Mouse (Mus musculus): ENCODE results near the gene Trmt10b. TPM values are rescaled to one million over a fixed set of nuclear protein-coding genes. Genes with fewer than 3 reads are reported as not detected.

Trmt10b gene
- polyA plus RNA-seq, 1 experiment from 2014 or later: 18.1 TPM

- Histone ChIP-seq H3K4me2 (no peak overlapping the region), H3K4me1 (no peaks in the 10 kb centered on the region), H3K36me3 (peaks cover 50% of the 10 kb centered on the region), H3K4me3 (replicated peaks) (no peak overlapping the region), H3K27ac (no peak overlapping the region), H3K9me3 (replicated peaks) (no peaks in the 10 kb centered on the region), H3K9ac (no peak overlapping the region), H3K27me3 (no peaks in the 10 kb centered on the region)
- ATAC-seq (replicated peaks; ENCODE audit: low FRiP score): no peak
- 91% methylated on average over 3 of the region's 3 CpGs for WGBS
These were observed 59.7 kb downstream of the Trmt10b start for GRCm38 (mm10) chr4:45356653-45357052.

Other genes starting within 250 kb of the Trmt10b start
- 13.5 and 16.0 TPM in 2 replicates for gene Fbxo10, start 212.5 kb upstream of the Trmt10b start, polyA plus RNA-seq (2015; fragmentation: Nextera tagmentation; extraction: Ambion mirVana)
- 247 and 270 TPM in 2 replicates for gene Tomm5, start 189.0 kb upstream of the Trmt10b start, polyA plus RNA-seq (2015; fragmentation: Nextera tagmentation; extraction: Ambion mirVana)
- gene Frmpd1, start 112.3 kb upstream of the Trmt10b start, polyA plus RNA-seq (2015; fragmentation: Nextera tagmentation; extraction: Ambion mirVana): 0.35 and 0.40 TPM in 2 replicates
- 10.8 and 11.6 TPM in 2 replicates for gene Dcaf10, start 45.0 kb downstream of the Trmt10b start, polyA plus RNA-seq (2015; fragmentation: Nextera tagmentation; extraction: Ambion mirVana)
- 90.6 and 96.0 TPM in 2 replicates for gene Exosc3, start 45.6 kb downstream of the Trmt10b start, polyA plus RNA-seq (2015; fragmentation: Nextera tagmentation; extraction: Ambion mirVana)
- gene Slc25a51, start 111.6 kb downstream of the Trmt10b start, polyA plus RNA-seq (2015; fragmentation: Nextera tagmentation; extraction: Ambion mirVana): 79.0 and 81.0 TPM in 2 replicates
- gene Shb, start 235.3 kb downstream of the Trmt10b start, polyA plus RNA-seq (2015; fragmentation: Nextera tagmentation; extraction: Ambion mirVana): 3.8 and 4.9 TPM in 2 replicates

Measured in kidney, embryonic 15.5 days (tissue).